Mouse (Mus musculus): ENCODE measurements around the gene Gm21970.

DNA sequence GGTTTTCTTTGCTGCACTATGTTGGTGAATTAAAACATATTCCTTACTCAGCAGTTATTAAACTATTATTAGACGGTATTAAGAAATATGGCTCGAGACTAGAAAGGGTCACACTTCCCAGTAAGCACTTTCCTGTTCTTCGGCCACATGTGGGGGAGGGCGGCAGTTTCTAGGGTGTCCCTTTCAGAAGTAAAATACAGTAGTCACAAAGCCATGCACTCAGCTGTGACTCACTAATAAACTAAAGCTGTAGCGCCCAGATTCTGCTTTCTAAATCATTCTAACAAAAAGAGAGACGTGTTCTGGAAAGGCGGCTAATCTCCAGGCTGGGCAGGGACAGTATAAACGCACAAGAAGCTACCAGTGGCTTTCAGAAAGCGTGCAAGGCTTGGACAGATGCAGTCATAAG, 70.3 kb downstream of the Gm21970 start:
- no peak for TF ChIP-seq CTCF (IDR thresholded peaks at IDR 0.05; ENCODE audit: low read depth, low read length)
- TF ChIP-seq POLR2A (IDR thresholded peaks at IDR 0.05; ENCODE audit: borderline replicate concordance, low read depth, low read length): no peak
